Mouse (Mus musculus) cerebellum, adult 11 months (tissue): Measurements from ENCODE around the gene Gm6356.
"Not testable (repeated sequence)": the region's sequence is repeated elsewhere in the genome, so short reads cannot be mapped to it uniquely, and the experiment has no call there.

Source experiments
- DNase-seq: peaks from one replicate; pipeline ENCODE4 v3.0.0; 2022

The Gm6356 gene

GRCm38 (mm10) chr14:6973718-6974117 is at the start of gene Gm6356:
Gene Gm6356, minus strand, starts transcription at chr14:6973818.
- not testable (repeated sequence) for DNase-seq
